Mouse (Mus musculus): ENCODE measurements around the gene Lrrc17.

The Lrrc17 gene

DNA sequence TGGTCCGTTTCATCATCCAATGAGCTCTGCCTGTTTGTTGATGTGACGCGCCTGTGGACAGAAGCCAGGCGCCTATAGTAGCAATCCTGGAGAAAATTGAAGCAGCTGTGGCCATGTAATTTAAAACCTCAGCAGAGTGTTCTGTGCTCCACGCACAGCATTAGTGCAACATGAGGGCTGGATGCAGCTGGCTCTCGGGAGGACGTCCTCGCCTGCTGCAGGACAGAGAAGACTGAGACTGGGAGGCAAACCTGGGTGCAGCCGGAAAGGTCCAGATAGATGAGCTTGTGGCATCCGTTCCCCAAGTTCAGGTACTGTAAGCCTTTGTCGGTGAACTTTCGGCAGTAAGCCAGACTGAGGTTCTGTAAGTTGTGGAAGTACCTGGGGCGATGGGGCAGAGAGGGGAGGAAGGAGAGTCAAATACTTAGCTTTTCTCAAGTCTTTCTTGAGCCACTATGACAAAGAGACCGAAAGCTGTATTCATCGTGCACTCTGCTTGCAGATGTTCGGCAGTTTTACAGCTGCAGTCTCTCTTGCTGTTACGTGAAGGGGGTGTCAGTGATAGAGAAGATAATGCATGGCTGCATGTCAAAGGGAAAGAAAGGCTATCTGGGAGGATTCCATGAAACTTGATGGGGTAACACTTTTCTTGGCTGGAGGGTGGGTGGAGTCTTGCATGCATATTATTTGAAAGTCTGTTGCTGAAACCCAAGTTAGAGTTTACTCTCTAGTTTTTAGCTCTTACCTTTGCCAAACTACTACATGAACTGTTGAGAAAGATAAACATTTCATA, at the start of gene Lrrc17:
Lrrc17 (plus strand) TSS at position 151 of the 793 bp plus-strand sequence.
- in situ Hi-C loops (cut with MboI, MseI) = no loop called here

- in situ Hi-C loops (cut with MboI, MseI) = no loop called here
These were observed 48.6 kb upstream of the Lrrc17 start for GRCm38 (mm10) chr5:21494781-21495180.

- in situ Hi-C loops (cut with MboI, MseI) = no loop called here
These were observed 47.0 kb upstream of the Lrrc17 start for GRCm38 (mm10) chr5:21496321-21496720.

DNA sequence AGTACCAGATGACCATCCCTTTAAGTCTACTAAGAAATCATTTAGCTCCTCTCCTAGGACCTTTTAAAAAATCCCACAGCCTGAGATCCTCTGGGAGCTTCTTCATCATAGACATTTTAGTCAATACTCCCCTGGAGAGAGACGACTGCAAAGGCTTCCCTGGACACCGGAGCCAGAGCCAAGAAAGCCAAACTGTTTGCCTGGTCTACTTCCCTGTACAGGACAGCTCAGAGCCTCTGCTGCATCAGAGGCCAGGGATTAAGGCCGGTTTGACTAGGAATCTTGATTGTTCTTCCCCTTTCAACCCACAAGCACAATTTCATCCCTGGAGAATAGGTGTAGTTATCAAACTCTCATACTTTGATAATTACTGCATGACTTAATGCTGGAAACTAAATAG, 46.5 kb upstream of the Lrrc17 start:
- in situ Hi-C loops (cut with MboI, MseI) = no loop called here

DNA sequence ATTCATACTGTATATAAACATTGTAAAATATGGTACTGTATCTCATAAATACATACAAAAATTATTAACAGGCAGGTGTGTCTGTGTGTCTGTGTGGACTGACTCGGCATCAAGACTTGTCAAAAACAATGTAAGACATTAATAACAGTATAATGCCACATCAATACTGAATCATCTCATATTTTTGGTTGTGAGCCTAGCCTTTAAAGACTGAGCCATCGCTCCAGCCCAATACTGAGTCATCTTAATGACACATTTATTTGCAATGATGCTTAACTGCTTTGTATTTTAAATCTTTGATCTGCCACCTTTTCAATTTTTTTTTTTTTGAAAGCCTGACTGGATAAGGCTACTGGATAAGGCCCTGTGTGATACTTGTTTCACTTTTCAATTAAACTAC, 44.9 kb upstream of the Lrrc17 start:
- in situ Hi-C loops (cut with MboI, MseI) = no loop called here

DNA sequence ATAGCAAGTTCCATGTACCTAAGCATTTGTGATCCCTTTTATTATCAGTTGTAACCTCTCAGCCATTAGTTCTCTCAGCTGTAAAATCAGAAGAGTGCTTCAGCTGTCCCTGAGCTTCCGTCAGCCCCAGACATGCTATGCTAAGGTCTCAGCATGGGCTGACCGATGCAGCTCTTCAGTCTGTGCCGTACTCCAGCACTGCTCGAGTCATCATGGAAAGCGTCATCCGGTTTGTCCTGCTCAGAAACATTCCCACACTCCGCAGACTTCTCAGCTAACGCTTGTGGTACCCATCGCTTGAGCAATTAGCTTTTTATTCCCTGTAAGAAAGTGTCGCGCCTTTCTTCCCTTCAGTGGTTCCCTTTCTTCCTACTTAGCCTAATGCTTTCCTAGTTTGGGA, 44.4 kb upstream of the Lrrc17 start:
- in situ Hi-C loops (cut with MboI, MseI) = no loop called here

DNA sequence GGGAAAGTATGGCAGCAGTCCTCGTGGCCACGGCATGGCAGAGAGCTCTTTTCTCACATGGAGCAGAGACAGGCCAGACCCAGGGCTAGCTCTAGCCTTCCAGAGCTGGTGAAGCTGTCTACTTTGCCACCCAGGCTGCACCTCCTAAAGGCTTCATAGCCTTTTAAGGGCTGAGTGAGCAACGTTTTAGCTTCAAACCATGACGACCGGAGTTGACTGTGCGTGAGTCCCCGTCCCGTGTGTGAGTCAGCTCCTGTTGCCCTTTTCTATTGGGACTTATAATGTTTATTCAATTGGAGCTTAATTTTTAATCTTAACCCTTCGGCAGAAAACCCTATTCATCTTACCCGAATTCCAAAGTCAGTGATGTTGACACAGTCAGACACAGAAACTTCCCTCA, 43.2 kb upstream of the Lrrc17 start:
- in situ Hi-C loops (cut with MboI, MseI) = no loop called here

DNA sequence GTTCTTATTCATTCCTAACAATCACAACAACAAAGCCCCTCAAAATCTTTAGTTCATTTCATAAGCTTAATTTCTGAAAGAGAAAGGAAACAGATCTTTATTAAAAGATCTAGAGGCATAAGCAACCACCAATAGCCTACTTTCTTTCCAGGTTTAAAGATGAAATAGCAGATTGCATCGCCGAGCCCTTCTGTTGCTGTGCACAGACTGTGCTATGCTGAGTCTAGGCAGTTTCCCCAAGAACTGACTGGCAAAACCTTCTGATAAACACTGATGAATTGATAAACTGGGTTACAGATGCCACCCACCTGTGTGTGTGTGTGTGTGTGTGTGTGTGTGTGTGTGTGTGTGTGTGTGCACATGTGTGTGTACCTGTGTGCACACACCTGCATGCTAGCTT, 42.4 kb upstream of the Lrrc17 start:
- in situ Hi-C loops (cut with MboI, MseI) = no loop called here

- in situ Hi-C loops (cut with MboI, MseI) = no loop called here
These were observed 40.3 kb upstream of the Lrrc17 start for GRCm38 (mm10) chr5:21502936-21503610.

DNA sequence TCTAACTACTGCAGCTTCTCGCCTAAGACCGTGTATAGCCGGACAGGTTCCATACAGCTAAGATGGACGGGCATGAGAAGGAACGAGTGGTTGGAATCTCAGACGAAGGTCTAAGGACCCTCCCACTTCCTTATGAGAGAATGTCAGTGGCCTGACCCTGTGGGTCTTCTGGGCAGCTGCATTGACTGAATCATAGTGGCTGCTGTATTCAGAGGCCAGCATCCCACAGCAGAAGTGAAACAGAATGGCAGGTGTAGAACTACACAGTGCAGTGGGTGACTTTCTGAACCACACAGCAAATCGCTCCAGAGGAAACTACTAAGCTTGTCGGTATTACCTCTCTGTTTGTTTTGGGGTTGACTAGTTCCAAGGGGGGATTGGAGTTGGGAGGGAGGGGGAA, 38.2 kb upstream of the Lrrc17 start:
- in situ Hi-C loops (cut with MboI, MseI) = no loop called here

GRCm38 (mm10) chr5:21506887-21507286, 36.5 kb upstream of the Lrrc17 start:
- in situ Hi-C loops (cut with MboI, MseI) = no loop called here

DNA sequence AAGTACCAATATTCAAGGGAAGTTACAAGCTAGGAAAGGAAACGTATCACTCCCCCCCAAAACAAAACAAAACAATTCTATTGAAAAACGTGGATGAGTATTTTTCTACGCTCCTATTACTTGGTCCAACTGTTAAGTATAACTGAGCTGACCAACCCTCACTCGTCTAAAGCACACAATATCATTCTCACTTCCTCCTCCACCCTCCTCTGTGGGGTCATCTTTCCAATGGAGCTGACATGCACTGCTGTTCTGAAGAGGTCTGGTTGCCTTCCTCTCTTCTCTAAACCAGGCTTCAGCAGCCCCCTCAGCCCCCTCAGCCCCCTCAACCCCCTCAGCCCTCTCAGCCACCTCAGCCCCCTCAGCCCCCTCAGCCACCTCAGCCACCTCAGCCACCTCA, 33.6 kb upstream of the Lrrc17 start:
- in situ Hi-C loops (cut with MboI, MseI) = no loop called here

GRCm38 (mm10) chr5:21513363-21513762, 30.0 kb upstream of the Lrrc17 start:
- in situ Hi-C loops (cut with MboI, MseI) = no loop called here

GRCm38 (mm10) chr5:21517562-21517961, 25.8 kb upstream of the Lrrc17 start:
- in situ Hi-C loops (cut with MboI, MseI) = no loop called here

DNA sequence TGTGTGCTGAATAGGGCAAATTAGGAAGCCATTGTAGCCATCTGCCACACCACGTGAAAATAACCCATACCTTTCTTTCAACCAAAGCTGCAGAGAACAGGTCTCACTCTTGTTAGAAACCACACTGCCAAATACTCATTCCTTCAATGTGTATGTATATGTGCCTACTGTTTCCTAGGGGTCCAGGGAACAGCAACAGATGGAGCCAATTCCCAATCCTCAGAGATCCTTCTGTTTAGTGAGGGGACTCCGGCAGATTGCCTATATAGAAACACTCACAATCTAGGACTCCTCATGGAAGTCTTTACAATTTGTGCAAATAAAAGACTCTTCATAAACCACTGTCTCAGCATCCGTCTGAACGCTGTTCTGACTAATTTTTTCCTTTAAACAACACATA, 25.2 kb upstream of the Lrrc17 start:
- in situ Hi-C loops (cut with MboI, MseI) = no loop called here

GRCm38 (mm10) chr5:21519166-21519565, 24.2 kb upstream of the Lrrc17 start:
- in situ Hi-C loops (cut with MboI, MseI) = no loop called here

- in situ Hi-C loops (cut with MboI, MseI) = no loop called here
These were observed 16.4 kb upstream of the Lrrc17 start for GRCm38 (mm10) chr5:21526835-21527485.

GRCm38 (mm10) chr5:21527488-21527911, 15.9 kb upstream of the Lrrc17 start:
- in situ Hi-C loops (cut with MboI, MseI) = no loop called here

GRCm38 (mm10) chr5:21528068-21528842, 15.1 kb upstream of the Lrrc17 start:
- in situ Hi-C loops (cut with MboI, MseI) = no loop called here

DNA sequence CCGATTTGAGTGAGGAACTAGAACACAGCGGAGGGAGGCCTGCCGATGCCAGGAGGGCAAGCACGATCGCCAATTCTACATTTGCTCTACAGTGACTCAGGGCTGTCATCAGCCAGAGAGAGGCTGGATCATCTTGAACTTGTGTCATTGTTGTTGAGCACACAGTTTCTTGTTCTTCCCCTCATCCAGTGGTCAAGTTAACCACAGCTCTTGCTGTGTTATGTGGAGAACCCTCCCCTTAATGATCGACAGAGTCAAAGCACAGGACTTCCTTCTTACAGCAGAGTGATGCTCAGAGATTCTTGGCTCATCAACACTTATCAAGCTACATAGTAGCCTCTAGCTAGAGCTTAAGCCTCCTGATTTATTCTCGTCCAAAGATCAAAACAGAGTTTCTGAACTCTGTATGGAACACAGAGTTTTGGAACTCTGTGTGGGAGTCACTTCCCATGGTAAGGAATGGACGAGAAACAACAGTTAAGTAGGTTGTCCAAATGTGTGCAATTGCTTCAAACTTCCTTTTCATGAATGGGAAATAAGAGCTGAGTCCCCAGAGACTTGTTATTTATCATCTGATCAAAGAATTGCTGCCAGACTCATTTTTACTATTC, 14.1 kb upstream of the Lrrc17 start:
- in situ Hi-C loops (cut with MboI, MseI) = no loop called here

GRCm38 (mm10) chr5:21532126-21532525, 11.2 kb upstream of the Lrrc17 start:
- in situ Hi-C loops (cut with MboI, MseI) = no loop called here

DNA sequence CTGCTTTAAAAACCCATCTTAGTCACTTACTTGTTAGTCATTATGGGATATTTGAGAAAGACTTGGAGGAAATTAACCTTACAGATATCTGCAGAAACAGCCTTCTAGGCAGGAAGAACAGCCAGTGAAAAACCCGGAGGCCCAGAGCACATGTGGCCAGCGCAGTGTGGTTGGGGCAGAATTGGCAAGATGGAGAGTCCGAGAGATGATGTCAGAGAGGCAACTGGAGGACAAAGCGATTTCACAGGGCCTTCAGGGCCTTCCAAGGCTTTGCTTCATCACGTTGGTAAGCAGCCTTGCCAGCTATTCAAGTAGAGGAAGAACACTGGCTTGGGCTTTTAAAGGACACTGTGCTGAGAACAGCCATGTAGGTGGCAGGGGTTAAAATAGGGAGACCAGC, 10.4 kb upstream of the Lrrc17 start:
- in situ Hi-C loops (cut with MboI, MseI) = no loop called here

Data from T-helper 2 cell (primary cell).